Mouse (Mus musculus): ENCODE measurements around the gene Fkbp7.
"Not testable (repeated sequence)": the region's sequence is repeated elsewhere in the genome, so short reads cannot be mapped to it uniquely, and the experiment has no call there.

The Fkbp7 gene

GRCm38 (mm10) chr2:76659419-76659818 lies 13.5 kb downstream of the Fkbp7 start:
- DNase-seq = no peak

GRCm38 (mm10) chr2:76658551-76658950 lies 14.4 kb downstream of the Fkbp7 start:
- DNase-seq = no peak

GRCm38 (mm10) chr2:76655982-76656381 lies 16.9 kb downstream of the Fkbp7 start:
- DNase-seq = no peak

GRCm38 (mm10) chr2:76655444-76655843 lies 17.5 kb downstream of the Fkbp7 start:
- no peak for DNase-seq

GRCm38 (mm10) chr2:76654646-76655045 lies 18.3 kb downstream of the Fkbp7 start:
- DNase-seq = no peak

GRCm38 (mm10) chr2:76653070-76653469 lies 19.8 kb downstream of the Fkbp7 start:
- DNase-seq = no peak

- no peak for DNase-seq
These were observed 24.2 kb downstream of the Fkbp7 start for GRCm38 (mm10) chr2:76648666-76649141.

GRCm38 (mm10) chr2:76647883-76648570 lies 24.9 kb downstream of the Fkbp7 start, which contains the start of the genes Prkra and Pjvk:
Gene Prkra, minus strand, starts transcription at chr2:76648015.
Gene Pjvk, plus strand, starts transcription at chr2:76648476.
- DNase-seq = peak; percentile 98

GRCm38 (mm10) chr2:76647441-76647869 lies 25.5 kb downstream of the Fkbp7 start:
- peak; percentile 29 for DNase-seq

- no peak for DNase-seq
These were observed 29.1 kb downstream of the Fkbp7 start for GRCm38 (mm10) chr2:76643801-76644200.

- DNase-seq = no peak
These were observed 33.3 kb downstream of the Fkbp7 start for GRCm38 (mm10) chr2:76639637-76640036.

- DNase-seq = no peak
These were observed 41.3 kb downstream of the Fkbp7 start for GRCm38 (mm10) chr2:76631600-76631999.

GRCm38 (mm10) chr2:76630293-76630692 lies 42.6 kb downstream of the Fkbp7 start:
- DNase-seq = no peak

- not testable (repeated sequence) for DNase-seq
These were observed 50.6 kb downstream of the Fkbp7 start for GRCm38 (mm10) chr2:76622316-76622715.

GRCm38 (mm10) chr2:76621724-76622123 lies 51.2 kb downstream of the Fkbp7 start:
- no peak for DNase-seq

- no peak for DNase-seq
These were observed 52.7 kb downstream of the Fkbp7 start for GRCm38 (mm10) chr2:76620188-76620587.

- no peak for DNase-seq
These were observed 54.8 kb downstream of the Fkbp7 start for GRCm38 (mm10) chr2:76618078-76618477.

Measured in liver (tissue).